Mouse (Mus musculus) embryo, embryonic 10.5 days (tissue): ENCODE results near the gene Mtg1.

ENCODE experiments used
- DNase-seq: peaks from one replicate; pipeline ENCODE4 v3.0.0-alpha.2; 2015; ENCODE audit warnings: low spot score

Gene Mtg1

DNA sequence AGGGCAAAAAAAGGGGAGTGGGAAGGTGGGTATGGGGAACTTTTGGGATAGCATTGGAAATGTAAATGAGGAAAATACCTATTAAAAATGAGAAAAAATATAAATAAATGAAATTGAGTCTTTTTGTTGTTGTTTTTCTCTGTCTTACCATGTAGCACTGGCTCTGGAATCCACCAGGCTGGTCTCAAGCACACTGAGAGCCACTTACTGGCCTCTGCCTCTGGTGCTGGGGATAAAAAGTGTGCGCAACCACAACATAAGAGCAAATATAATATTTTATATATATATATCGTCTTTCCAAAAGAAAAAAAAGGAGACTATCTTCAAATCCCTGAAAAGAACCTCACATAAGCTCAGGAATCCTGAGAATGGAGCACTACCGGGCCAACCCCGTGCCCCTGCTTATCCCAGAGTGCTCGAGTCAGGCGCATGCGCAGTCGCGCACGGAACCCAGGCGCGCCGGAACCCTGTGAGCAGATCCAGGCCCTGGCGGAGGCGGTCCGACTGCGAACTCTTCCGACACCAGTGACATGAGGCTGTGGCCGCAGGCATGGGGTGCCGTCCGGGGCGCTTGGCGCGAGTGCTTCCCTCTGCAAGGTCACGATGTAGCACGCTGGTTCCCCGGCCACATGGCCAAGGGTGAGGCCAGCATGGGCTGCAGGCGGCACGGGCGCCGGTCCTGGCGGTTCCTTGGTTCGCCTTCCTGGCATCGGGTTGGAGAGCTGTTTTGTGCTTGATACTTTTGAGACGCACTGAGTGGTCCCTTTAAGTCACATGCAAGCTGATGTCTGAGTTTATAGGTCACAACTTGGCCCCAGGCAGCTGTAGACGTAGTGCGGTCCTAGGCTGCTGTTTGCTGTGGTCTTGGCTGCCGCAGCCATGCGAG lies at the start of gene Mtg1:
Mtg1 (plus strand) TSS at position 430 of the 886 bp plus-strand sequence.
- peak; percentile 94 for DNase-seq

DNA sequence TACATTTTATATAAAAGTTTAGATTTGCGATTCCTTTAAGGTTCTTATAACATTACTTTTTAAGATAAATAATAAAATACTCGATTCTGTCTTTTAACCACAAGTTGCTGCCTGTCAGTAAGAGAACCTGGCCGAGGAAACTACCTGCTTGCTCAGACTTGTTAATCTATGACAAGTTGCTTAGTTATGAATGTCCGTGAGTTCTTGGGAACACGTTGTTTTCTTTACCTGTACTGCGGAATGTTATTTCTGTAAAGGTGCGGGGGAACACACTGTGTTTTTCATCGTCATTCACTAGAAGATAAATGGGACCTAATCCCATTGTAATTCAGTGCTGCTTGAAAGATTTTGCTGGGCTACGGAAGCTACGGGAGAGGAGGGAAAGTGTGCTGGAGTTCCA lies 46.8 kb upstream of the Mtg1 start:
- DNase-seq: no peak

DNA sequence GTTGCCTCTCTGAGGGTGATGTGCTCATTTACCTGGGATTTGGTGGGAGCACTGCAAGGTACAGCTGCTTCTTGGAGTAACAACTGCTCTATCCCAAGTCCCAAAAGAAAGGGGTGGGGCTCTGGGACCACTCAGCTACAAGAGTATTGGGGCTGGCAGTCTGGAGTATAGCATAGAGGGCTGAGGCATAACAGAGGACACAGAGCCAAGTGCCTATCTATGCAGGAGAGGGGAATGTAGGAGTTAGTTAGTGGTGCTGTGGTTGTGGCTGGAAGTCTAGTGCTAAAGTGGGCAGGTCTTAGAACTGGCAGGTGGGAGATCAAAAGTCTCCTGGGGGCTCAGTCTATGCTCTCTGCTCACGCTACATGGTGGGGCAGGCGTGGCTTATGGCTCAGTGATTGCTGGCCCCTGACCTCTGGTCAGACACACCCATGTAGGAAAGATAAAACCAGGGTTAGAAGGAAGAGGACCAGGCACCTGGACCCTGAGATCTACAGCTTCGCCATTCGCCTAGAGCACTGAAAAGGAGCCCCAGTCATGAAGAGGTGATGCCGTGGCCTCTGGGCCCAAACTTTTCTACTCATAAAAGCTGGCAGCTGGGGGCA lies 44.3 kb upstream of the Mtg1 start, which contains the start of gene Prap1:
Prap1 (plus strand) TSS at position 472 of the 605 bp plus-strand sequence.
- no peak for DNase-seq

DNA sequence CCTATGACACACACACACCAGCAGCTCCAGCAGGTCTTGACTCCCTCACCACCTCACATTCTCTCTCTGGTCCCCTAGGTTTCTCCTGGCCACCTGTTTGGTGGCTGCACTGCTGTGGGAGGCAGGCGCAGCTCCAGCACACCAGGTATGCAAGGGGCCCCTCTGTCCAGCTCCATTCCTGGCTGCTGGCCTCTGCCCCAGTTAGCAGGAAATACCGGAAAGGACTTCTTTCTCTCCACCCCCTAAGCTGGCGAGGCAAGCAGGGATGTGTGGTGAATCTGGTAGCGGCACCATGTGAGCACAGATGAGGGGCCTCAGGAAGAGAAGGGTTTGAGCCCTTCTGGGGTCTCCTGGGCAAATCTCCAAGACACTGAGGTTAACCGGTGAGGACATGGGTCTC lies 42.4 kb upstream of the Mtg1 start:
- DNase-seq: no peak

DNA sequence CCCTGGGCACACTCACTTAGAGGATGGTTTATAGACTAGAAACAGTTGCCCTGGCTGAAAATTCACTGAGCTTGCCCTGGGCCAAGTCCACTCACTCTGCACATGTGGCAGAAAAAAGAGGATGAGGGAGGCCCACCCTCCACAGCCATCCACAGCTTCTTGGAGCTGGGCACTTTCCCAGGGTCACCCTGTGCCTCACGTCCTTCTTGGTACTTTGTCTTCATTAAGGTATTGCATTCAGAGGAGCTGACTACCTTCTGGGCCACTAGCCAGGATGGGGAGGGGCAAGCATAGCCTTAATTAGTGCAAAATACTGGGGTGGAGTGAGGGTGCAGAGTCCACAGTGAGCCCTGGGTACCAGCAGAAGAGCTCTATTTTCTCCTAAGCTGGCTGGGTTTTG lies 41.8 kb upstream of the Mtg1 start:
- no peak for DNase-seq

DNA sequence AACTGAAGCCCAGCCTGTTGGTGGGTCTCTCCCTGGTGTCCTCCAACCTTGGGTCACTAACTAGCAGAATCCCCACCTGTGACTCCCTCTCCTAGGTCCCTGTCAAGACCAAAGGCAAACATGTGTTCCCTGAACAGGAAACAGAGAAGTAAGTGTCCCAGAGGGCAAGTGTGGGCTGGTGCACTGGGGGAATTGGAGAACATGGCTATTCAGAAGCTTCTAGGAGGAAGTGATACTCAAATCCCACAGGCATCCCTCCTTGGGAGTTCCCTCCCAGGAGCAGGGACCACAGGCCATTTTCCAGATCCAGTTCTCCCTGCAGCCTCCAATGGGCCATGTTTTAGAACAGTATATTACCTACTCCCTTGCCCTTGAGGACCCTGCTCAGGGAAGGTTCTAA lies 41.3 kb upstream of the Mtg1 start:
- no peak for DNase-seq

DNA sequence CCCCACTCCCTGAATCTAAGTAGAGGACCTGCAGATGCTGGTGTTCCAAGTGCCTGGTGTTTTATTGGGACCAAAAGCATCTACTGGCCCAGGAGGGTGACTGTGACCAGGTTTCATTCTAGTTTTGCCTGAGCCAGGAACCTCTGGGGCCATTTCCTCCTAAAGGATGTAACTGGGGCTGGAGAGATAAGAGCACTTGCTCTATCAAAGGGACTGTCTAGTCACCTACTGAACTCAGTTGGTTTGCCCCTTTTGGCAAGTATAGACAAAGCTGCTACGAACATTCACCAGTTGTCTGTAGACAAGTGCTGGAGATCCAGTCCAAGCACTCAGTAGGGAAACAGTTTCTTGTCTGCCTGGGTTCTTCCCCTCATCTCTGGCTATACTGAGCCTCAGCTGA lies 38.9 kb upstream of the Mtg1 start:
- no peak for DNase-seq

DNA sequence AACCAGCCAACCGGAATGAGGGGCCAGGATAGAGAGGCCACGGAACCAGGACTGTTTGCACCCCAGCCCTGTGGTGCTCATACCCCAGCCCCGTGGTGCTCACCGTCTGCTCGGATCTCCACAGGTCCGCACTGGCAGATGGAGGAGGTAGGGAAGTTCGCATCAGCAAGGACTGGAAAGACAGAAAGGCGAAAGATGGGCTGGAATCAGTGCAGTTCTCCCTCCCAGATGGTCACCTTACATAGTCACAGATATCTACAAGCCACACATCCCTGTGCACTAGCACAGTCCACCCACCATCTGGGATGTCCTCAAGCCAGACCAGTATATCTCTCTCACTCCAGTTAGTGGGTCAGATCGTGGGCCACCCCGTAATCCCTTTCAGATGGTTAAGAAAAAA lies 35.9 kb upstream of the Mtg1 start:
- DNase-seq: no peak

DNA sequence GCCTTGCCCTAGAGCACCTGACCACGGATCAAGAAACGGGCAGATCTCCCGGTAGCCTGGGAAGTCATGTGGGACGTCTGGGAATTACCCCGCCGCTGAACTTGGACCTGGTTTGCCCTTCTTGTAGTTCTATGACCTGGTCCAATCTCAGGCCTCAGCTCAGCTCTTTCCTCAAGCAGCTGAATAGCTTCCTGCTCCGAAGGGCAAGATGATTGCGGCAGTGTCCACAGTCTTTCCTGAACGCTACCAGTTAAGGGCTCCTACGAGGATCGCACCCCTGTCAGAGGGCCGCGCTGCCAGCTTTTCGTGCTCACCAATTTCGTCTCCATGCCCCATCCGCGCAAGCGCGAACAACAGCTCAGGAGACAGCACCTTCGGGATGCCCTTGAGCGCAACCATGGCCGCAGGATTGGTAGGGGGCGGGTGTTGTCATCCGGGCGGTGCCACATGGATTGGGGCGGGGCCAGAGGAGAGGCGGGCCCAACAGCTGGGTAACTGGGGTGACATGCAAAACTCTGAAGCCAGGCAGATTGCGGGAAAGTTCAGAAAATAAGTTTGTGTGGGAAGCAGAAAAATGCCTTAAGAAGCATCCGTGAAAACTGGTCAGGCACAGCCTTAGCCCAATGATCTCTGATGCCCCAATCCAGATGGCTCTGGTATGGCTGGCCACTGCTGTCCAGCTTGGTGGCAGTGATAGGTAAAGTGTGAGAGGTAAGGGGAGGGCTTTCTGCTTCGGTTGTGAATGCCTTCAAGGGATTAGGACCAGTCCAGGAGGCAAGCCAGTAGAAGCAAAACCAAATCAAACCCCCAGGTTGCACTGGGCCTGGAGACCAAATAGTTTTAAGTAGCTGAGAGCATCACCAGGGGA lies 35.1 kb upstream of the Mtg1 start, which contains the start of gene Fuom:
Fuom (minus strand) TSS at position 449 of the 868 bp plus-strand sequence.
- DNase-seq: peak; percentile 87

DNA sequence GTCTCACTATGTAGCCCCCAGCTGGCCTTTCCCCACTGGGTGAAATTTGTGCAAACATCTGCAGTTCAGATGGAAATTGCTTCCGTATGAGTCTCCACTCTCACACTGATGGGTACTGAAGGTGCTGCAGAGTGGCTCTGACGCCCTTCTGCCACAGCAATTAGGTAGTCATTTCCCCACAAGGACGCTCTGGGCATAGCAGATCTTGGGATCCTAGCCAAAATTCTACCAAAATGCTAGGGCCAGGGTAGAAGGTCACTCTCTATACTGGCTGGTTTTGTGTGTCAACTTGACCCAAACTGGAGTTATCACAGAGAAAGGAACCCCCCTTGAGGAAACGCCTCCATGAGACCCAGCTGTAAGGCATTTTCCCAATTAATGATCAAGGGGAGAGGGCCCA lies 33.4 kb upstream of the Mtg1 start:
- no peak for DNase-seq

DNA sequence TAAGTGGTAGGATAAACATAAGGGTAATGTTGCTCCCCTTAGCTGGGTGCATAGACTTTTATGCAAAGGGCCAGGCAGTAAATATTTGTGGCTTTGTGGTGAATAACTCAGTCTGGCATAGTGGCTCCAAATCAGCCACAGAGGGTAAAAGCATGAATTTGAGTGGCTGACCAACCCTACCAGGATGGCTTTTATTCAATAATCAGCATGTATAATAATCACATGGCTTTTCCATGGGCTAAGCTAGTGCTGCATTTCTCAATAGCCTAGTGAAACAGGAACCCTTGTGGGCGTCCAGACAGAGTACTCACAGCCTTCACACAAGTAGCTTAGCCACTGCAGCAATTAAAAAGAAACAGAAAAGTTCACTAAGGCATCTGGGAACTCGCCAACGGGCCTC lies 25.4 kb upstream of the Mtg1 start:
- no peak for DNase-seq

DNA sequence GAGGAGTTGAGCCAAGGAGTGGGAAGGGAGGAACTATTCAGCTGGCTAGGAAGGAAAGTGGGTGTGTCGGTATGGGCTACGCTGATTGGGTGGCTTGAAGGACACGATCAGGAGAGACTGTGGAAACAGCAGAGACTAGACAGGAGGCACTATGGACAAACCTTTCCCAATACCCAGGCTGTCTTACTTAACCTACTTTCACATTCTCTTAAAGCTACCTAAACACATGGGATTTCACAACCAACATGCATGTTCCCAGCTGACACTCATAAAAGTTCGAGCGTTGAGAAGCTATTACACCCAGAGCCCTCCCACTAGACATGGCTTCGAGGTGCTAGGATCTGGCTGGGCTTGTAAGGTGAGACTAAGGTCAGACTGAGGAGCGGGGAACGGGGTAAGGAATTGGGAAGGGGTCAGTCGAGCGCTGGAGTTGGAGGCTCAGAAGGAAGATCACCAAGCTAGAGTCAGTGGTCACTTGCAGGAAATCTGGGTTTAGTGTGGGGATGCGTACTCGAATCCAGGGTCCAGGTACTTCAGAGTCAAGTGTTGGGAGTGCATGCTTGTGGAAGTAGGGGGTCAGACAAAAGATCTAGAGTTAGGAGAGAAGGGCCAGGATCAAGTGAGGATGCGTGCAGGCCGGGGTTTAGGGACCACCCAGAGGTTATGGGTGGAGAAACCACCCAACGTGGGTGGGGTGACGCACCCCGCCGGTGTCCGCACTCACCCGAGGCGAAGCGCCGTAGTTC lies 21.6 kb upstream of the Mtg1 start, which contains the start of gene Paox:
Paox (plus strand) TSS at position 217 of the 746 bp plus-strand sequence.
- DNase-seq: peak; percentile 53

DNA sequence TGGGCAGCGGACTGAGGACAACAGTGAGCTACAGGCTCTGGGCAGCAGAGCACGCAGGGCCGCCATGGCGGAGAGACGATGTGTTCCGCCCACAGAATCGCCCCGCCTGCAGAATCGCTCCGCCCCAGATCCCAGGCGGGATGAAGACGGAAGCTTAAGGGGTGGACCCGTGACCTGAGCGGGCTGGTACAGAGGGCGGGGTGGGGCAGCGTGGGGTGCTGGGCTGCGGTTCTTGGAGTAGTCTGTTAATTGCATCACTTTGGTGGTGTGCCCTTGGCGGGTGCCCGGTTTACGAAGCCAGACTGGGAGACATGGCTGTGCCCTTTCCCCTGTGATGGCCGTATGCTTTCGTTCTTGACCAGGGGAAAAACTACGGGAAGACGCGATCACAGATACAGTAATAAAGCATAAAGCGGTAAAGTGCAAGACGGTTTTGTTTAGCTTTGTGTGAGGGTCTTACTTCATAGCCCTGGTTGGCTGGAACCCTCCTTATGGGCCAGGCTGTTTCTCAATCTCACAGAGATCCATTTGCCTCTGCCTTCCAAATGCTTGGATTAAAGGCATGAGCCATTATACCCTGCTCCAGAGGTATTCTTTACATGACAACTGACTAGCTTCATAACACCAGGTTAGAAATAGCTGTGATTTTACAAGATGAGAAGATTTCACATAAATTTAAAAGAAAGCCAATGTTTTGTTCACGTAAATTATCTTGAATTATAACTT lies 20.9 kb upstream of the Mtg1 start, which contains the start of gene Echs1:
Echs1 (minus strand) TSS at position 148 of the 726 bp plus-strand sequence.
- DNase-seq: peak; percentile 92

DNA sequence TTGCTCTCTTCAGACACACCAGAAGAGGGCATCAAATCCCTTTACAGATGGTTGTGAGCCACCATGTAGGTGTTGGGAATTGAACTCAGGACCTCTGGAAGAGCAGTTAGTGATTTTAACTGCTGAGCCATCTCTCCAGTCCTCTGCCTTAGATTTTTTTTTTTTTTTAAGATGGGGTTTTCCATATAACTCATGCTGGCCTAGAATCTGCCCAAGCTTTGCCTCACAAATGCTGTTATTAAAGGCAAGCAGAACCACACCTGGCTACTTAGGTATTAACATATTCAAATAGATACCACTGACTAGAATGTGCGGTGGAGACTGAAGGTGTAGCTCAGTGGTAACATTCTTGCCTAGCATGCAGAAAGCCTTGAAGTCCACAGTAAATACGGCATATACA lies 16.9 kb upstream of the Mtg1 start:
- no peak for DNase-seq

DNA sequence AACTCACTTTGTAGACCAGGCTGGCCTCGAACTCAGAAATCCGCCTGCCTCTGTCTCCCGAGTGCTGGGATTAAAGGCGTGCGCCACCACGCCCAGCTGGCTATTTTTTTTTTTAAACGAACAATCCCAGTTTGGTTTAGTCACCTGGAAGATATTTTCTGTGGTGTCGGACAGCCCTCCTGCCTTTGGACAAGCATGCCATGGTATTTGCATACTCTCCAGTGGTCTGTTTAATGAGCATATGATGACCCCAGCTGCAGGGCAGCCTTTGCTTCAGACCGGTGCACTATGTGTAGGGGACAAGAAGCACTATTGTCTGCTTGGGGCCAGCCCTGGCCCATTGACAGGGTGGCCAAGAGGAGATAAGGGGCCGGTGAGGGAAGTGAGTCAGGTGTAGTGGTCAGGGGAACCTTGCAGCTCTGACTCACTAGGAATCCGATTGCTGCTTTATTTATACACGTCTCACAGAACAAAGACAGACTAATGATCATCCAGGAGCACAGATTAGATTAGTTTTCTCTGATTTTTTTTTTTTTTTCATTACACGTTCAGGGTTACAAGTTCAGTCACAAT lies 15.9 kb upstream of the Mtg1 start:
- DNase-seq: no peak

DNA sequence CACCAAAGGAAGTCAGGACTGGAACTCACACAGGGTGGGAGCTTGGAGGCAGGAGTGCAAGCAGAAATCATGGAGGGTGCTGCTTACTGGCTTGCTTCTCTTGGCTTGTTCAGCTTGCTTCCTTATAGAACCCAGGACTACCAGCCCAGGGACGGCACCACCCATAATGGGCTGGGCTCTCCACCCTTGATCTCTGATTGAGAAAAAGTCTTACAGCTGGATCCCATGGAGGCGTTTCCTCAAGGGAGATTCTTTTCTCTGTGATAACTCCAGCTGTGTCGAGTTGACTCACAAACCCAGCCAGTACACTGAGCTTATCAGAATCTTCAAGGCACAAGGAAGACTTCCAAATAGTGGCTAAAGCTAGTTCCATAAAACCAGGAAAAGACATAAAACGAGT lies 14.6 kb upstream of the Mtg1 start:
- DNase-seq: no peak

DNA sequence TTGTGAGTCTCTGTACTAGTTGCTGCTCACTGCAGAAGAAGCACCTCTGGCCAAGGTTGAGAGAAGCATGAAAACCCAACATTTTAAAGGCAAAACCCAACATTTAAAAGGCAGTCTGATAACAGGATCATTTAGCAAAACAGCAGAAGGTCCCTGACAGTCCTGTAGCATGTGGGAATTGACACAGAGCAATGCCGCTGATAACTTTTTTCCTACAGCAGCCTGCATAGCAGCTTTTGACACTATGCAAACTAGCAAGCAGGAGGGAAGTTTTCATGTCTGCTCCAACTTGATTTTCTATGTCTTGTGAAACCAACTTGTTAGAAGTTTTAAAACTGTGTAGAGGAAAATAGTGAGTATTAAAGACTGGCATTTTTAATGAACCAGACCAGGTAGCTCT lies 13.0 kb upstream of the Mtg1 start:
- no peak for DNase-seq

DNA sequence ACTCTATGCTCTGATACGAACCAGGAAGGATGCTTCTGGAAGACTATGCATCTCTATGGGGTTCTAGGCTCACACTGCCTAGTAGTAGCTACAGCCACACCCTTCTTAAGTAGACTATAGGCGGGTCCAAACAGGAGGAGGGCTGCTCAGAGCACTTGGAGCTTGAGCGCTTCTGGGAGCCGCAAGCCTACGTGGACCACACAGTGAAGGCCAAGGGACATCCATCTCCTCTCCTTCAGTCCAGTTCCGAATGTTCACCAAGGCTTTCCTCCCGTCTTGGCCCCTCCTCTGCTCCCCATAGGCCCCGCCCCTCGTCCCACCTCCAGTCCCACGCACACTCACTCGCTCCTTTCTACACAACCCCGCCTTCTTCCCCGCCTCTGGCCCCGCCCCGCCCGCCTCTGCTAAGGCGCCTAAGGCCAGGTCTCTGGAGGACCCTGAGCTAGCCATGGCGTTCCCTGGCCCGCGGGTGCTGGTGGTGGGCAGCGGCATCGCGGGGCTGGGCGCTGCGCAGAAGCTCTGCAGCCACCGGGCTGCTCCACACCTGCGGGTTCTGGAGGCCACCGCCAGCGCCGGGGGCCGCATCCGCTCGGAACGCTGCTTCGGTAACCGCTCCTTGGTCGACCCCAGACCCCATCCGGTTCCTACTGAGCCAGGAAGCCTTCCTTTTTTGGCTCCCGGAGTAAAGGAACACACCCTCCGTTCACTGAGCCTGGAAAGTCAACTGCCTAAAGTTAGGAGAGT lies 11.9 kb upstream of the Mtg1 start:
- DNase-seq: peak; percentile 96

DNA sequence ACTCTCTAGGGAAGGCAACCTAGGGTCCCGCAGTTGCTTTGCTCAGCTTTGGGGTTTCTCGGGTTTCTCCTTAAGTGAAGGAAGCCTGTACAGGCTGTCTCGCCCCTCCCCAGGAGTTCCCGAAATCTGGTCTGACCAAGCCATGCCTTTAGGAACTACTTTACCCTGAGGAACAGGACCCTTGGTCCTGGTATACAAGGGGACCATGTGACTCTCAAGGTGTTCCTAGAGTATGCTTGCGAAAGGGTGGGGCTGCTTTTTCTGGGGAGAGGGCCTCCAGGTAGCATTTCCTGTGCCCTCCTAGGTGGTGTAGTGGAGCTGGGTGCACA lies 11.4 kb upstream of the Mtg1 start:
- no peak for DNase-seq

DNA sequence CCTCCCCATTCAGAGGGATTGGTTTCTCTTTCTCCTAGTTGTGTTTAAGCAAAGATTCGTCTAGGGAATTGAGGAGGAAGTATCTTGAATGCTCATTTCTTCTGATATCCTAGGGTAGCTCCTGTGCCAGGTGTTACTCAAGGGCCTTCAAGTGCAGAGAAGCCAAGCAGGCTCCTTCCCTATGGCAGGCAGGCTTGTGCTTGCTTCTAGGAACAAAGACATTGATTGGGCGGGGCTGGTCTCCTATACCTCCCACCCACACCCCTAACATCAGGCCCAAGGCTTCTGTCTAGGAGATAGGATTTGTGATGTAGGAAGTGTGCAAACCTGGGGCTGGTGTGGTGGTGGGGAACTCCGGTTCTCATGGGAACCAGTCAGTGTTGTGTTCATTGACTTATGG lies 10.4 kb upstream of the Mtg1 start:
- DNase-seq: no peak
